Mouse (Mus musculus) retina, embryonic 14.5 days (tissue): ENCODE data around the gene Grk5.

Experiments
- DNase-seq: peaks from one replicate; pipeline ENCODE4 v3.0.0-alpha.2; 2015; ENCODE audit warnings: low spot score

The Grk5 gene

DNA sequence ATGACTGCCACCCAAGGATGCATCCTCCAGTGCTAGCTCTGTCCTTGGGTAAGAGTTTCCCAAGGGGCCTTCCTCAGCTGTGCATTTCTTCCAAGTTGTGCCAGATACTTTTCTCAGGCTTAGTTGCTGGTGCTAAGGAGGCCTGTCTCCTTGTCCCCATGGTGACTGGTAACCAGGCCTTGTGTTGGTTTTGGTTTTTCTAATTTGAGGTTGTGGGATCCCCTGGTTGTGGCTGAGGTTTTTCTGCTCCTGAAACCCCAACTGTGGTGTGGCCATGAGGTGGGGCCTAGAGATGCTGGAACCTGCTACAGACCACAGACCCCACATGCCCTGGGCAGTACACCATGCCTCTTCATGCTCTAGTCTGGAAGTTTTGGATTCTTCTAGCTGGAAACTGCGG is 90.0 kb downstream of the Grk5 start:
- no peak for DNase-seq

GRCm38 (mm10) chr19:60981391-60981790 is 91.8 kb downstream of the Grk5 start:
- DNase-seq: no peak

- no peak for DNase-seq
These were observed 92.3 kb downstream of the Grk5 start for GRCm38 (mm10) chr19:60981894-60982293.

DNA sequence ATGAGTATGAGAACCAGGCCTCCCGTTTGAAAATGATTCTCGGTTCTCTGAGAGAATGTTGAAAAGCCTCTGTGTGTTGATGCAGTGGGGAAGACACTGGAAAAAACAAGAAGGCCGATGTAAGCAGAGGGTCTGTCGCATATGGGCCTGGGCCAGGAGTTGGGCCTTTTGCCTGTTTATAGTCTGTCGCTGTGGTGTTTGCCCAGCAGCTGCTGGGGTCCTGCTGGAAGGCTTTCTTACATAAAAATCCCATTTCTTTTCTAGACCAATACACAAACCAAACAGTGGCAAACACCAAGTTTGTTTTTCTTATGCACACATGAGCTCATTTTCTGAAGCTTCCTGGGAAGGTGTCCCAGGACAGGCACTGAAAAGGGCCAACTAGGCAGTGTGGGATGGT is 100.2 kb downstream of the Grk5 start:
- DNase-seq: no peak

DNA sequence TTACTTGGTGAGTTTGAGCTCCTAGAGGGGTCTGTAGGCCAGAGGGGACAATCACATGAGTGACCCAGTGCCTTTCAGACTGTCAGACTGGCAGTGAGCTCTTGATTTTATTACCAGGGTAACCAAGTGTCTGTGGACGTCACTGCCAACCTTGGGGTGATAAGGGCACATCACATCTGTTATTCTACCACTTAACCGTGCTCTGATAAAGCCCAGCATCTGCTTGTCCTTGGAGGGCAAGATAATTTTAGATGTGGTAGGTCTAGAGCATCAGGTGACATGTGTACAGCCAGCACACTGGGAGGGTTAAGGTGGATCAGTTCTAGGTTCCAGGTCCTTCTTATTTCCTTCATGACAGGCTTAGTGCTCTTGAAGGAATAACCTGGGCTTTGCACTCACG is 104.7 kb downstream of the Grk5 start:
- no peak for DNase-seq

- DNase-seq: no peak
These were observed 105.3 kb downstream of the Grk5 start for GRCm38 (mm10) chr19:60994845-60995244.

- no peak for DNase-seq
These were observed 108.2 kb downstream of the Grk5 start for GRCm38 (mm10) chr19:60997784-60998183.

- DNase-seq: no peak
These were observed 110.1 kb downstream of the Grk5 start for GRCm38 (mm10) chr19:60999652-61000051.

DNA sequence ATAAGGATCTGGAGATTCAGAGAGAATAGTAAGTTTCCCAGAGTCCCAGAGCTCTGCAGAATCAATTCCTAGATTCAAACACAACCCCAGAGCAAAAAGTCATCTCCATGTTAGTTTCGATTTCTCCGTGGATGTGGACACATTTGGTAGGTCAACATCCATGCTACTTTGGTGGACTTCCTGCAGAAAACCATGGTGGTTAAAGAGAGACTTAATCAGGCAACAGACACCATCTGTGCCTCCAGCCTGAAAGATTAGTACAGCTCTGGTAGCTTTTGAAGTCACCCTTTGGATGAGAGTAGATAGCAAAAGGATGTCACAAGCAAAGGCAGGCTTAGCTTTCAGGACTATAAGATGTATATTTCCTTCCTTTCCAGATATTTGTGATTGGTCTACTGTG is 111.4 kb downstream of the Grk5 start:
- DNase-seq: no peak

GRCm38 (mm10) chr19:61009266-61009665 is 119.7 kb downstream of the Grk5 start:
- DNase-seq: no peak

DNA sequence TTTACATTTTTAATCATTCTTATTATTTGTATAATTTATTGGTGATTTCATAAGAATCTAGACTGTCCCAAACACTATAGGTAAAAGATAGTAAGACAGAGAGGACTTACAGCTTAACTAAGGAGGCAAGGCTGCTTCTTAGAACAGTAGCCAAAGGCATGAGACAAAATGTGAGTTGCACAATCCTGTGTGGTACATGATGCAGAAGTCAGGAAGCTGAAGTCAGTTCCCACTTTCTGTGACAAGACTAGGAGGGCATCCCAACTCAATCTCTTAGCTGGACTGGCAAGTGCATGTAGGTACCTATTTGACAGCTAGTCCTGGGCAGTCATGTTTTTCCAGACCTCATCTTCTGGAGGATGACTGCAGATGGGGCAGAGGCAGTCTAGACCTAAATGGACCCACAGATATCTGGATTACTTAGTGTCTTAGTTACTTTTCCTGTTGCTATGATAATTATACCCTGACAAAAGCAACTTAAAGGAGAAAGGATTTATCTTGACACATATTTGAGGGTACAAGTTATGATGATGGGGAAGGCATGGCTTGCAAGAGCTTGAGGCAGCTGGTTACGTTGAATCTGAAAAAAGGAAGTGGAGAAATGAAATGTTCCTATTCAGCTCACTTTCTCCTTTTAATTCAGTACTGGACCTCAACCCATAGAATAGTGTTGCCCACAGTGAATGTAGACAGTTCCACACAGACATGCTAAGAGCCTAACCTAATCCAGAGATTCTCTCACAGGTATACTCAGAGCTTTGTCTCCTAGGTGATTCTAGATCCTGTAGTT is 128.1 kb downstream of the Grk5 start:
- no peak for DNase-seq

GRCm38 (mm10) chr19:61021502-61021901 is 132.0 kb downstream of the Grk5 start:
- no peak for DNase-seq

GRCm38 (mm10) chr19:61021939-61022566 is 132.5 kb downstream of the Grk5 start:
- no peak for DNase-seq

DNA sequence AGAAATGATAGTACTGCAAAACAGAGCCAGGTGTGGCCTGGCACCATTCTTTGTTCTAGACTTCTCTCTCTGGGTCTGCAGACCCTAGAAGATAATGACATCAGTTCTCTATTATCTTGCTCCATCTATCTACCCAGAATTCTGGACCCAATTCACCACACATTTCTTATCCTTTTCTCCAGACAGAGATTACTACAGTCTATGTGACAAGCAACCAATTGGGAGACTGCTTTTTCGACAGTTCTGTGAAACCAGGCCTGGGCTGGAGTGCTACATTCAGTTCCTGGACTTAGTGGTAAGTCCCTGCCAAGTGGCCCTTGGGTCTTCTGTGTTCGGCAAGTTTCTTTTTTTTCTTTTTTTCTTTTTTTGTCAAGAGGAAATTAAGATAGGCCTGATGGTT is 142.0 kb downstream of the Grk5 start:
- DNase-seq: no peak

DNA sequence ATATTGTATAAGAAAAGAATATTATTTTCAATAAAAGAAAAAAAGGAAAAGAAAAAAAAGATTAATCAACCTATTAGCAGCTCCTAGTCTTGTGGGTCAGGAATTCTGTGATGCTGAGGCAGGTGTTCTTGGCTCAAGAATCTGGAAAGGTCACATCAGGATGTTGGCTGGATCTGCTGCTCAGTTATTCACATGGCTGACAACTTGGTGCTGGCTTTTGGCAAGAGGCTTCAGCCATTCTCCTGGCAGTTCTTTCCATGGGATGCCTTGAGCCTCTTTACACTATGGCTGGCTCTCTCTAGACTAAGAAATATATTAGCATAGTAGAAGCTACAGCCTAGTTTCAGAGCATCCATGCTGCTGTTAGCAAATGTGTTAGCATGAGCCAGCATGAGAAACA is 149.6 kb downstream of the Grk5 start:
- DNase-seq: no peak

- DNase-seq: no peak
These were observed 159.1 kb downstream of the Grk5 start for GRCm38 (mm10) chr19:61048646-61049045.

GRCm38 (mm10) chr19:61049413-61049812 is 159.9 kb downstream of the Grk5 start:
- DNase-seq: no peak

- DNase-seq: no peak
These were observed 161.6 kb downstream of the Grk5 start for GRCm38 (mm10) chr19:61051151-61051550.

DNA sequence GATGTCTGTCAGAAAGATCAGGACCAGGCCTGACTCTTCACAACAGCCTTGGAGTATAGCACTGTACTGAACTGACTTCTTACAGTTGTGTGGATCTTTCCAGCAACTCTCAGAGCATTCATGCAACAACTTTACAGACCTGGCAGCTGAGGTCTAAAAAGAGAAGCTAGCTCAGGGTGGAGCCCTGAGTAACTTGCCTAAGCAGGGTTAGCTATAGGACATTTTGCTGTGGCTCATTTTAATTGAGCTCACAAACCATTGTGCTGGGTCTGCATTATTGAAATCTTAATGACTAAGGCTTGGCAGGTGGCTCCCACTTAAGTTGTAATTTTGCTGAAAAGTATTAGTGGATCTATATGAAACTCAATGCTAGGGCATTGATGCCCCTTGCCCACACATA is 162.5 kb downstream of the Grk5 start:
- no peak for DNase-seq

GRCm38 (mm10) chr19:61052786-61053185 is 163.2 kb downstream of the Grk5 start:
- DNase-seq: no peak

- DNase-seq: no peak
These were observed 167.3 kb downstream of the Grk5 start for GRCm38 (mm10) chr19:61056783-61057410.

DNA sequence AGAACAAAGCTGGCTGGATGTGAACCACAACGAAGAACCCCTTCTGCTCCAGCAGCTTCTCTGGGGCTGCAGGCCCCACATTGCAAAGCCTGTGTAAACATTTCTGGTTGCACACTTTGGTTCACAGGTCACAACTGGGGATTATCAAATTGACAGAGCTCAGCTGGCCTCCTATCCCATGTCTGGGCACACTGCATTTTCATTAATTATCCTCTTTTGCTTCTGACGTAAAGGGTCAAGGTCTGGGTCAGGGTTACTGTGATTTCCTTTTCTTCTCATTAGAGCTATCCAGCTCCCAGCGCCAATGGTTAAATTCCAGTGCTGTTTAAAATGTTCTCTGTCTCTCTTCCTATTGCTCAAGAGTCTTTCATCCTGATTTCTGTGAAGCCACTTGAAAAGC is 168.0 kb downstream of the Grk5 start:
- DNase-seq: peak; percentile 38

DNA sequence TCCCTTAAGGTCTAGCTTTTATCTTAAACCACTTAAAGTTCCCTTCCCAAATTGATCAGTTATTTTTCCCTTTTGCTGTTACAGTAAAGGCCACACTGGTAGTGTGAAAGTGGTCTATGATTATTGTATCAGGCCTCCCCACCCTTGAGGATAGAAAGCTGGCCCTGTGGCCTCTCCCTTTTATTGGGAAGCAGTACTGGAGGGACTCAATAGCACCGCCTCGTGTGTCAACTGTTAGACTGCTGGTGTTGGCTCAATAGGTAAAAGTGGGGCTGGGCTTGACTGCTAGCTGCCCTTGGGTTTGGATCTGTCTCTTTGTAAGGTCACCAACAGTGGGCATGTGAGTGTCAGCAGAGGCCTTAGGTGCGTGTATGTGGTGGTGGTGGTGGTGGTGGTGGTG is 174.8 kb downstream of the Grk5 start:
- no peak for DNase-seq
